Mouse (Mus musculus): ENCODE results near the gene Gys1. TPM values are rescaled to one million over a fixed set of nuclear protein-coding genes. Genes with fewer than 3 reads are reported as not detected.
"Not testable (repeated sequence)": the region's sequence is repeated elsewhere in the genome, so short reads cannot be mapped to it uniquely, and the experiment has no call there.

Gene Gys1
- polyA plus RNA-seq, 1 experiment from 2014 or later = 26.0 TPM

DNA sequence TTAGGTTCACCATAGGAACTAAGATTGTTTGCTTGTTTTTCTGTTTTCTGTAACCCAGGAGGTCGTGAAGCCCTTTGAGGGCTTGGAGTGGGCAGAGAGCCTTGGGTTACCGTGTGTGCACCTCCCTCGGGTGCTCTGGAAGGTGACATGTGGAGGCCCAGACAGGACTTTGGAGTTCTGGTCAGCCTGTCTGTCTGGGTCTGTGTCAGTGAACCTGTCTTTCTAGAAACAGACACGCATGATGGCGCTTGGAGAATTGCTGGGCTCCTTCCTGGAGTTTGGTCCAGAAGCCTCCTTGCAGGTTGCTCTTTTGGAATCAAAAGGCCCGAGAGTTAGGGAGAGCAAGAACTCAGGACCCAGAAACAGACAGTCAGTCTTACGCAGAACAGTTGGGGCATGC is 25.7 kb downstream of the Gys1 start:
- H3K4me3 ChIP-seq (replicated peaks; ENCODE audit: low read depth, low read length) = peak overlapping the region; percentile 83; the same call in 1 of the 2 replicates
- no peaks in the 10 kb centered on the region for H3K27me3 ChIP-seq (ENCODE audit: insufficient read depth, low read length)
- peaks cover 22% of the 10 kb centered on the region for H3K4me1 ChIP-seq (replicated peaks; ENCODE audit: insufficient read depth, low read length)
- TF ChIP-seq CTCF (IDR thresholded peaks at IDR 0.05; ENCODE audit: low read depth) = no peak
- H3K9me3 ChIP-seq (replicated peaks; ENCODE audit: low read length) = no peaks in the 10 kb centered on the region
- WGBS = 59% methylated on average over 7 of the region's 7 CpGs
- ATAC-seq (replicated peaks; ENCODE audit: low FRiP score, low read depth) (peak; percentile 8; the same call in 1 of the 2 replicates), DNase-seq (ENCODE audit: low spot score) (no peak)
- peak overlapping the region; percentile 35 for H3K9ac ChIP-seq (ENCODE audit: low read depth, low read length)
- H3K4me2 ChIP-seq (ENCODE audit: low read length) = peak overlapping the region; percentile 58
- peak overlapping the region; percentile 89 for H3K27ac ChIP-seq
- H3K36me3 ChIP-seq (ENCODE audit: insufficient read depth, low read length) = peaks cover 18% of the 10 kb centered on the region; the same call in 1 of the 2 replicates

DNA sequence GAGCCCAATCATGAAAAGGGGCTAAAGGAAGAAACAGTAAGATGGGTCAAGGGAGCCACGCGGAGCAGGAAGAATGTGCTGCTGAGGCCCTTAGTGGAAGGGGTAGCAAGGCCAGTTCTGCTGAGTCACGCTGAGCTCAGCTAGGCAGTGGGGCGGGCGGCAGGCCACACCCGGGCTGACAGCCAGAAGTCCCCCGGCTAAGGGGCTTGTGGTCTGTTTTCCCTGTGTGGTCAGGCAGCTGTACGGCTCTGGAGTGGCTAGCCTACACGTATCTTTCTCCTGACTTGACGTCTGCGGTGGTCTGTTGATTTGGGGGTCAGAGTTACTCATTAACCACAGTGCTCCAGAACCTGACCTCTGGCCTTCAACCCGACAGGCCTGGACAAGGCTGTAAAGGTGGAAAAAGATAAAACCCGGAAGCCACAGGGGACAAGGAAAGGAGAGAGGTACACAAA is 26.2 kb downstream of the Gys1 start:
- Histone ChIP-seq H3K4me2 (ENCODE audit: low read length) (peak overlapping the region; percentile 58), H3K27me3 (ENCODE audit: insufficient read depth, low read length) (no peaks in the 10 kb centered on the region), H3K9ac (ENCODE audit: low read depth, low read length) (peak overlapping the region; percentile 35), H3K9me3 (replicated peaks; ENCODE audit: low read length) (no peaks in the 10 kb centered on the region), H3K36me3 (ENCODE audit: insufficient read depth, low read length) (peaks cover 16% of the 10 kb centered on the region; the same call in 1 of the 2 replicates), H3K27ac (peak overlapping the region; percentile 89), H3K4me3 (replicated peaks; ENCODE audit: low read depth, low read length) (no peak overlapping the region), H3K4me1 (replicated peaks; ENCODE audit: insufficient read depth, low read length) (peaks cover 27% of the 10 kb centered on the region)
- ATAC-seq (replicated peaks; ENCODE audit: low FRiP score, low read depth) (0 out of 2 replicates have a peak, but pooled peaks have one; percentile 2), DNase-seq (ENCODE audit: low spot score) (peak; percentile 79)
- no peak for TF ChIP-seq CTCF (IDR thresholded peaks at IDR 0.05; ENCODE audit: low read depth)
- WGBS = 10% methylated on average over 13 of the region's 13 CpGs

DNA sequence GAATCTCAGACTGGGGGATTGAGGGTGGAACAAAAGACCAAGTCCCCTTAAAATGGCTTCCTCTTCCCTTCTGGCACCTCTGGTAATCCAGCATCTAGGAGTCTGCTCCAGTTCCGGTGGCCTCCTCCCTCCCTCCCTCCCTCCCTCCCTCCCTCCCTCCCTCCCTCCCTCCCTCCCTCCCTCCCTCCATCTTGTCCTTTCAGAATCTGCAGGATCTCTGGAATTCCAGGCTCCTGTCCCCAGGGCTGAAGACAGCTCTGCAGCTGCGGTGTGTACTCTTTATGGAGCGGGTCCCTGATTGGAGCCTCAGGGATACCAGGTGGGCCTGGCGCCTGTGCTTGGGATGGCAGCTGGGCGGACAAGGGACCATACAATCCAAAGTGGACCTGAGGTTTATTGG is 26.7 kb downstream of the Gys1 start:
- DNase-seq (ENCODE audit: low spot score) (peak; percentile 62), ATAC-seq (replicated peaks; ENCODE audit: low FRiP score, low read depth) (no peak)
- no peaks in the 10 kb centered on the region for H3K9me3 ChIP-seq (replicated peaks; ENCODE audit: low read length)
- H3K4me1 ChIP-seq (replicated peaks; ENCODE audit: insufficient read depth, low read length) = peaks cover 29% of the 10 kb centered on the region
- H3K27ac ChIP-seq = peak overlapping the region; percentile 89
- H3K36me3 ChIP-seq (ENCODE audit: insufficient read depth, low read length) = peaks cover 12% of the 10 kb centered on the region; the same call in 1 of the 2 replicates
- H3K27me3 ChIP-seq (ENCODE audit: insufficient read depth, low read length) = no peaks in the 10 kb centered on the region
- H3K9ac ChIP-seq (ENCODE audit: low read depth, low read length) = peak overlapping the region; percentile 35; the same call in 1 of the 2 replicates
- H3K4me3 ChIP-seq (replicated peaks; ENCODE audit: low read depth, low read length) = no peak overlapping the region
- TF ChIP-seq CTCF (IDR thresholded peaks at IDR 0.05; ENCODE audit: low read depth) = no peak
- peak overlapping the region; percentile 58; the same call in 1 of the 2 replicates for H3K4me2 ChIP-seq (ENCODE audit: low read length)
- 70% methylated on average over 4 of the region's 5 CpGs for WGBS

DNA sequence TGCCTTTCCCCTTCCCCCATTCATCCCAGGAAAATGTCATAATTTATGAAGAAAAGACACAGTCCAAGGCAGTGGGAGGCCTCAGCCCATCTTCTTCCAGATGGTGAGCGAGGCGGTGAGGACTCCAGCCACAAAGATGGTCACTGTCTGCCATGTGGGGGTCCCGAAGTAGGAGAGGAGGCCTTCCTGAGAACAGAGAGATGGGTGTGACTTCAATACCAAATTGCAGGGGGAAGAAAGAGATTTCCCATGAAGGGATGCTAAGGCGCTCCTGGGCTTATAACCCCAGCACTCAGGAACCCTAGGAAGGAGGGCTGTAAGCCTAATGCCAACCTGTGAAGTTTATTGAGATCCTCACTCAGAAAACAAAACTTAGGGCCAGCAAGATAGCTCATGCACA is 27.1 kb downstream of the Gys1 start:
- H3K4me3 ChIP-seq (replicated peaks; ENCODE audit: low read depth, low read length) = no peak overlapping the region
- no peak overlapping the region for H3K9ac ChIP-seq (ENCODE audit: low read depth, low read length)
- 84% methylated on average over 4 of the region's 4 CpGs for WGBS
- H3K27me3 ChIP-seq (ENCODE audit: insufficient read depth, low read length) = no peaks in the 10 kb centered on the region
- H3K36me3 ChIP-seq (ENCODE audit: insufficient read depth, low read length) = peaks cover 12% of the 10 kb centered on the region; the same call in 1 of the 2 replicates
- ATAC-seq (replicated peaks; ENCODE audit: low FRiP score, low read depth) (no peak), DNase-seq (ENCODE audit: low spot score) (no peak)
- no peaks in the 10 kb centered on the region for H3K9me3 ChIP-seq (replicated peaks; ENCODE audit: low read length)
- TF ChIP-seq CTCF (IDR thresholded peaks at IDR 0.05; ENCODE audit: low read depth) = no peak
- H3K4me2 ChIP-seq (ENCODE audit: low read length) = no peak overlapping the region
- H3K27ac ChIP-seq = peak overlapping the region; percentile 89; the same call in 1 of the 2 replicates
- peaks cover 29% of the 10 kb centered on the region for H3K4me1 ChIP-seq (replicated peaks; ENCODE audit: insufficient read depth, low read length)

DNA sequence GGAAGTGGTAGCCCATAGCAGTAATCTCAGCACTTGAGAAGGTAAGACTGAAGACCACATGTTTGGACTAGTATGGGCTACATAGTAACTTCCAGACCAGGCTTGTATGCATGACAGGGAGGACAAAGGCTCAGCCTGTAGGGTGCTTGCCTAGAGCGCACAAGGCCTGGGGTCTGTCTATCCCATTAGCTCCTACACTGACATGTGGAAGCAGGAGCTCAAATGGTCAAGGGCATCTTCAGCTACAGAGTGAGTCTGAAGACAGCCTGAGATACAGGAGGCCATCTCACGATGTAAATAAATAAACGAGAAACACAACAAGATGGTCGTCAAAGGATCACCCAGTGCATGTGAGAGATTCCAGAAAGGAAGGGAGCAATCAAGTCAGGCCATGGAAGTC is 27.7 kb downstream of the Gys1 start:
- H3K9ac ChIP-seq (ENCODE audit: low read depth, low read length) = no peak overlapping the region
- no peak for ATAC-seq (replicated peaks; ENCODE audit: low FRiP score, low read depth)
- H3K36me3 ChIP-seq (ENCODE audit: insufficient read depth, low read length) = peaks cover 12% of the 10 kb centered on the region; the same call in 1 of the 2 replicates
- no peaks in the 10 kb centered on the region for H3K9me3 ChIP-seq (replicated peaks; ENCODE audit: low read length)
- H3K4me1 ChIP-seq (replicated peaks; ENCODE audit: insufficient read depth, low read length) = peaks cover 28% of the 10 kb centered on the region
- 91% methylated on average over 4 of the region's 4 CpGs for WGBS
- no peaks in the 10 kb centered on the region for H3K27me3 ChIP-seq (ENCODE audit: insufficient read depth, low read length)
- no peak for DNase-seq (ENCODE audit: low spot score)
- no peak overlapping the region for H3K4me3 ChIP-seq (replicated peaks; ENCODE audit: low read depth, low read length)
- H3K4me2 ChIP-seq (ENCODE audit: low read length) = no peak overlapping the region
- no peak for TF ChIP-seq CTCF (IDR thresholded peaks at IDR 0.05; ENCODE audit: low read depth)
- H3K27ac ChIP-seq = no peak overlapping the region

DNA sequence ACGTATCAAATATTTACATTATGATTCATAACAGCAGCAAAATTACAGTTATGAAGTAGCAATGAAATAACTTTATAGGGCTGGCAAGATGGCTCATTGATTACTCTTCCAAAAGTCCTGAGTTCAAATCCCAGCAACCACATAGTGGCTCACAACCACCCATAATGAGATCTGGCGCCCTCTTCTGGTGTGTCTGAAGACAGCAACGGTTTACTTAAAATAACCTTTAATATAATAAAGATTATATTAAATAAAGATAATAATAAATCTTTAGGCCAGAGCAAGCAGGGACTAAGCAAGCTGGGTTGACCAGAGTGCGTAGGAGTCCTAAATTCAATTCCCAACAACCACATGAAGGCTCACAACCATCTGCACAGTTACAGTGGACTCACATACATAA is 28.2 kb downstream of the Gys1 start:
- not testable (repeated sequence) for H3K27ac ChIP-seq; H3K4me3 ChIP-seq (replicated peaks; ENCODE audit: low read depth, low read length); ATAC-seq (replicated peaks; ENCODE audit: low FRiP score, low read depth); H3K9me3 ChIP-seq (replicated peaks; ENCODE audit: low read length); H3K4me2 ChIP-seq (ENCODE audit: low read length); H3K9ac ChIP-seq (ENCODE audit: low read depth, low read length); H3K27me3 ChIP-seq (ENCODE audit: insufficient read depth, low read length); DNase-seq (ENCODE audit: low spot score)
- Histone ChIP-seq H3K4me1 (replicated peaks; ENCODE audit: insufficient read depth, low read length) (peaks cover 23% of the 10 kb centered on the region), H3K36me3 (ENCODE audit: insufficient read depth, low read length) (peaks cover 12% of the 10 kb centered on the region; the same call in 1 of the 2 replicates)
- TF ChIP-seq CTCF (IDR thresholded peaks at IDR 0.05; ENCODE audit: low read depth) = peak; percentile 46; the same call in 1 of the 2 replicates
- 78% methylated on average over 4 of the region's 4 CpGs for WGBS

All from kidney, postnatal 0 days (tissue).